Mouse (Mus musculus): ENCODE data around the gene Ppard.

Gene Ppard

DNA sequence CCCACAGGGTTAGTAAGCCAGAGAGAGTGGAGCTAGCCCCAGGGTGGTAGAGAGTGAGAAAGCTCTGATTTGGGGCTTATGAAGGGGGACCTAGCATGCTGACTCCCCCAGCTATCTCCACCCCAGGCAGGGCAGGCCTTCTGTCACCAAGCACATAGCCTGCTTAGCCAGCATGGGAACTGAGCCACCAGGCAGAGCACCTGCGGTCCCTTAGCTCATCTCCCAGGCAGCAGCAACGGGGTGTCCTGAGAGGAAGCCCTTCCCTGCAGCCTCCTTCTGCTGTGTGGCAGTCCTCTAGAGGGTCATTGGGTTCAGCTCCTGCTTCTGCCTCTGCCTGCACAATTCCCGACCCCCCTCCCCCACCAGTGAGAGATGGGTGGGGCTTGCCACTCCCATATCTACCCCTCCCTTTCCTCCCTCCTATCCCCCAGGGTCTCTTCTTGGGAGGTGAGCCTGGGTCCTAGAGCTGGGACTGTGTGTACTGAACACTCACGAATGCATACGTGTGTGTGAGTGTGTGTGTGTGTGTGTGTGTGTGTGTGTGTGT is 48.4 kb downstream of the Ppard start:
- in situ Hi-C loops (cut with MboI; ENCODE audit: low sequenced_read_pairs): no loop called here

DNA sequence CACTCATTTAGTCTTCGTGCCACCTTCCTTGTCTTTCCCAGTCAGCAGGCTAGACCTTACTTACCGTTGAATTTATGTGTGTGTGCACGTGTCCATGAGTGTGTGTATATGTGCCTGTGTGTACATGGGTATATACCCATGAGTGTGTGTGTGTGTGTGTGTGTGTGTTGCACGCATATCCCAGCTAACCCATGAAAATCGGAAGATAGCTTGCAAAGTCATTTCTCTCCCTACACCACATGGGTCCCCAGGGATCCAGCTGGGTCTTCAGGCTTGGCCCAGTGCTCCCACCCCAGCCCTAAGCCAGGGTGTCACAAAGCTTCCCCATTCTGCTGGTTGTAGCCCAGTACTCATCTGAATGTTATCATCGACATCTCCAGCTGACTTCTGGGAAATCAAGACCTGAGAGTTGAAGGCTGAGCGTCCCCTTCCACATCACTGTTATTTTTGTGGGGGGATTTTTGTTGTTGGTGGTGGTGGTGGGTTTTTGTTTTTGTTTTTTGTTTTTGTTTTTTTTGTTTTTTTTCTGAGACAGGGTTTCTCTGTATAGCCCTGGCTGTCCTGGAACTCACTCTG is 49.5 kb downstream of the Ppard start:
- in situ Hi-C loops (cut with MboI; ENCODE audit: low sequenced_read_pairs): no loop called here

DNA sequence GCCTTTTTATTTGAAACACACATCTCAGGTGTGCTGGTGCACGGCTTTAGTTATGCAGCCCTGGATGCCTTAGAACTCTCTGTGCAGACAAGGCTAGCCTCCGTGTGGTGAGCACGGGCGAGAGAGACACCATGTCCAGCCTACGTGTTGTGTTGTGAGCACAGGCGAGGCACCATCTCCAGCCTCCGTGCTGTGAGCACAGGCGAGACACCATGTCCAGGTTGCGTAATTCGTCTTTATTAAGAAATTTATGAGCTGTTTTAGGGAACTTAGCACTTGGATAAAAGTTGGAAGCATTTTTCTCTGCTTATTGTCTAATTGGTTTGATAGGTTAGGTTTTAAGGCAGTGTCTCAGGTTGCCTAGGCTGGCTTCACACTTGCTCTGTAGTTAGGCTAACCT is 50.7 kb downstream of the Ppard start:
- in situ Hi-C loops (cut with MboI; ENCODE audit: low sequenced_read_pairs): no loop called here

DNA sequence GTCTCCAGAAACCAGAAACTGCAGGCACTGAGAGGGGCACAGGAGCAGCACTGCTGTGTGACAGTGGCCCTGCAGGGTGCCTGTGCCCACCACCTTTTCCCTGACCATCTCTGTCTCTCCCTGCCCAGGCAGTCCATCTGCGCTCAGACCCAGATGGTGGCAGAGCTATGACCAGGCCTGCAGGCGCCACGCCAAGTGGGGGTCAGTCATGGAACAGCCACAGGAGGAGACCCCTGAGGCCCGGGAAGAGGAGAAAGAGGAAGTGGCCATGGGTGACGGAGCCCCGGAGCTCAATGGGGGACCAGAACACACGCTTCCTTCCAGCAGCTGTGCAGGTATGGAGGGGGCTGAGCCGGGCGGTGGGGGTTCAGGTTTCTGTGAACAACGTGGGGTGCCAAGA is 53.6 kb downstream of the Ppard start:
- in situ Hi-C loops (cut with MboI; ENCODE audit: low sequenced_read_pairs): no loop called here

DNA sequence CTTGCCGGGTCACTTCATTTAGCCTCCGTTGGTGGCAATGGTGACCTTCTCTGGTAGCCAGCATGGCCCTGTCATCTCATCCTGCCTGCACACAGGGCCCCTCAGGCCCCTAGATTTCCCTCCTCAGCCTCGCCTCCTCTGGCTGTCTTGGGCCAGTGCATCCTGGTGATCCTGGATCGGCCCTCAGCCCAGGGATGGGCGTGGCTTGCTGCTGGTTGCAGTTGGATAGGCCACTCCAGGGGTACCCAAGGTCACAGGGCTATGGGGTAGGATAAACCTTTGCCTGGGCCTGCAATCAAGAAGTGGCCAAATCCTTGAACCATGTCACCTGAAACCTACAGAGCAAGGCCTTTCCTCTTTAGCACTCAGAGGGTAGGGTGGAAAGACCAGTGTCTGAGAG is 54.5 kb downstream of the Ppard start:
- in situ Hi-C loops (cut with MboI; ENCODE audit: low sequenced_read_pairs): no loop called here

DNA sequence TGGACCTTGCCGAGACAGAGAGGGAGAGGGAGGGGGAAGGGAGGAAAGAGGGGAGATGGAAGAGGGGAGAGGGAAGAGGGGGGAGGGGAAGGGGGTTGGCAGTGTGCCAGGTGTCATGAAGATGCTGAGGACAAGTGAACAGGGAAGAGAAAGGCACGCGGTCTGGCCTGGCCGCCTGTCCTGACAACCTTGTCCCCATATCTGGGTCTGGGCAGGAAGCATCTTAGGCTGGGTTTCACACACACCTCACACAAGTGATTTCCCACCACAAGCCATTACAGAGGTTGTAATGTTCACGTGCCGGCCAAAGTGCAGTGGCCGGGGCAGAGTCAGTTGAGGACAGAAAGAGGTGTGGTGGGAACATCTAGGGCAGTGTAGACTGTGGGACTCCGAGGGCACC is 55.1 kb downstream of the Ppard start:
- in situ Hi-C loops (cut with MboI; ENCODE audit: low sequenced_read_pairs): no loop called here

DNA sequence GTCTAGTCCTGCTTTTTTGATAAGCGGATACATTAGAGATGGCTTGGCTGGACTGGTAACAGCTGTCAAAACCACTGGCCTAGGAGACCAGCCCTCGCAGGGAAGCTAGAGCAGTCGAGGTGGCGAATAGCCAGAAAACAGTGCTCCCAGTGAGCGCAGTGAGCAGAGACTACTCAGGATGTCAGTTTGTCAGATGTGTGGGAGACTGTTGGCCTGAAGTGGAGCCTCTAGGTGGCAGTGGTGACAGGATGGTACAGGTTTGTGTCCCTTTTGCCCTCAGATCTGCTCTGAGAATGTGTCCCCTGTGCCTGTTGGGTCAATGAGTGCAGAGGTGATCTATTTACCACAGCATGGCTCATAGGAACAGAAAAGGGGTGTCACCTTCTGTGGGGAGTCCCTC is 55.5 kb downstream of the Ppard start:
- in situ Hi-C loops (cut with MboI; ENCODE audit: low sequenced_read_pairs): no loop called here

DNA sequence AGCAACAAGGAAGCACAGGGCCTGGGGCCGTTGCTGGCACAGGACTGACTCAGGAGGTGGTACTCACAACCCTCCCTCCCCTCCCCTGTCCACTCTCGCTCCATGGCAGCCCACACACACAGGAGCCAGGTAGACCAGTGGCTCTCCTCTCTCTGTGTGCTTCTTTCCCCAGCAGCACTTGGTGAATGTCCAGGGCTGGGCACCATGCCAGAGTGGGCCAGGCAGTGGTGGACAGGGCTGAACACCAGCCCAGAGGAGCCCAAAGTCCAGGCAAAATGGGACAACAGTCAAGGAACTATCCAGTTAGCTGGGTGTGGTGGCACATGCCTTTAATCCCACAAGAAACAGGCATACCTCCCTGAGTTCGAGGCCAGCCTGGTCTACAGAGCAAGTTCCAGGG is 57.8 kb downstream of the Ppard start:
- in situ Hi-C loops (cut with MboI; ENCODE audit: low sequenced_read_pairs): no loop called here

DNA sequence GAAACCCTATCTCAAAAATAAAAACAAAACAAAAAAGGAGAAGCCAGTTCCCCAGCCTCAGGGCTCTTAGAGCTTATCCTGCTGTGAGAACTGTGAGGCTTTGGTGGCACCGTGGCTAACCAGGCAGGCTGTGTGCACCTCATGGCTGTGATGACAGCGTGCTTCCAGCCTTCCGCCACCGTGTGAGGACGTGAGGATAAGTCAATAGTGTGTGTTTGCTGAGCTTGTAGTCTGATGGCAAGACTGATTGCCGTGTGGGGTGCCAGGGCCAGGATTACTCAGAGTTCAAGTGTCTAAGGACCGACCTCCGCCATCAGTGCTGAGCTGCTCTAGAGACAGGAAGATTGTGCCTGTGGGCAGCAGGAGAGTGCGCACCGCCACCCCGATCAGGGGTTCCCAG is 58.2 kb downstream of the Ppard start:
- in situ Hi-C loops (cut with MboI; ENCODE audit: low sequenced_read_pairs): no loop called here

DNA sequence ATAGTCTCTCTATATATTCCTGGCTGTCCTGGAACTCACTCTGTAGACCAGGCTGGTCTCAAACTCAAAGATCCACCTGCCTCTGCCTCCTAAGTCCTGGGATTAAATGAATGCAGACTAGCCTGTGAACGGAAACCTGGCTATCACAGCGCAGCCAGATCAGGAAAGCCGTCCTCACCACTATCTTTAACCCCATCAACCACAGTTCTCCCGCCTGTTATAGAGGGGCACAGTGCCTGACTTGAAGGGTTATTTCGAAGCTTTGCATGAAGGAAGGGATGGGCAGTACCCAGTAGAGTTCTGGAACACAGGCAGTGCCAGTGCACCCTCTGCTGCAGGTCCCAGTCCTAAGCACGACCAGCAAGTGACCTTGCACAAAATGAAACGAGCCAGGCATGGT is 58.8 kb downstream of the Ppard start:
- in situ Hi-C loops (cut with MboI; ENCODE audit: low sequenced_read_pairs): no loop called here

DNA sequence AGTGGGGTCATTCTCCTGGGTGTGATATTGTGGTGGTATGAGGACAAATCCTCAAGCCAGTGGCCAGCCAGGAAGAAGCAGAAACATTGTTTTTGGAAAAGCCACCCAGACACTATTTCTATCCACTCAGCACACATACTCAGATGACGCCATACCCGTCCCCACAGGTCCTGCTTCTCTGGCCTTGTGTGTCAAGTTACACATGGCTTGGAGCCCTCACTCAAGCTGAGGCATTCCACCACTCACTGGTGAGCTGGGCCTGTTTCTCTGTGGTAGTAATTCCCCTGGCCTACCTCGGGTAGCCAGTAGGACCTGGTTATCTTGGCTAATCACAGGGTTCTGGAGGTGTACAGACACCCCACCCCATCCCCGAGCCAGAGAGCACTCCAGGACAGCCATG is 61.2 kb downstream of the Ppard start:
- in situ Hi-C loops (cut with MboI; ENCODE audit: low sequenced_read_pairs): no loop called here

DNA sequence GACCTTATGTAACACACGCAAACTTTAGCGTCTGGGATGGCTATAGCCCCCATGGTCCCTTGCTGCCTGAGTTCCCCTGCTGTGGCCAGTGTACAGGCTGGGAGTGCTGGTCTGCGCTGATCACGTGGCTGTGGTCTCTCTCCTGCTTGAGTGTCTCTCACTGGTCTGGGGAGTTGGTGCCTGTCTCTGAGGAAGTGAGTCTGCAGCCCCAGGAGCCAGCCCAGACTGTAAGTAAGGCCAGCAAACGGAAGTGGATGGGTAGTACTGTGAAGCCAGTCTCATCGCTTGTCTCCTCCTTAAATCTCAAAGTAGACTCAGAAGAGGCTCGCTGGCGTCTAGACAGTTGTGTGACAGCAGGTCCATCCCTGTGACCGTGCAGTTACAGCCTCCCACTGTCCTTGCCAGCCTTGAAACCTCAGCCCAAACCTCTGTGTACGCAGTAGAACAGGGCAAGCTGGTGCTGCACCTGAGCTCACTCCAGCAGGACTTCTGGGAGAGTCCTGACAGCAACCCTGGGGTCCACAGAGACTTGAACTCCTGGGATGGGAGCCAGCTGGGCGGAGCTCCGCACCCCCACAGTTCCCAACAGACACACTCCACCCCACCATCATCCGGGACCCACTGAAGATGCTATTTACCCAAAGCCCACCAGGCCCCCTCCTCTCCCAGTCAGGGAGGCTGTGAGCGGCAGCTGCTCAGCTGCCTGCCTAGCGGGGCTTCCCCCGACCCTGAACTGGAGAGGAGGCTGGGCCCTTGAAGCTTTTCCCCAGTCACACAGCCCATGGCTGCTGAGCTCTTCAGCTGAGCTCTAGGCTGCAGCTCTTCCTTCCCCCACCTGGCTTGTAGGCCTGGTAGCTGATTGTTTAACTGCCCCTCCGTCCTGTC is 62.2 kb downstream of the Ppard start:
- in situ Hi-C loops (cut with MboI; ENCODE audit: low sequenced_read_pairs): no loop called here

DNA sequence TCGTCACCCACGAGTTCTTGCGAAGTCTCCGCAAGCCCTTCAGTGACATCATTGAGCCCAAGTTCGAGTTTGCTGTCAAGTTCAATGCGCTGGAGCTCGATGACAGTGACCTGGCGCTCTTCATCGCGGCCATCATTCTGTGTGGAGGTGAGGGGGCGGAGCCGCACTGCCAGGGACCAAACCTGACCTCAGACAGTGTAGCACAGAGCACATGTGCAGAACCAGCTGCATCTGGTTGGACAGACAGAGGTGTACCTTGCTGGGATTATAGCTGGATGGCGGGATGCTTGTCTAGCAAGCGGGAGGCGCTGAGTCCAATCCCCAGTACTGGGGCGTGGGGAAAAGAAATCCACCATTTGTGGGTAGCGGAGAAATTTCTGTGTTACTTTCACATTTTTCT is 66.4 kb downstream of the Ppard start:
- in situ Hi-C loops (cut with MboI; ENCODE audit: low sequenced_read_pairs): no loop called here

DNA sequence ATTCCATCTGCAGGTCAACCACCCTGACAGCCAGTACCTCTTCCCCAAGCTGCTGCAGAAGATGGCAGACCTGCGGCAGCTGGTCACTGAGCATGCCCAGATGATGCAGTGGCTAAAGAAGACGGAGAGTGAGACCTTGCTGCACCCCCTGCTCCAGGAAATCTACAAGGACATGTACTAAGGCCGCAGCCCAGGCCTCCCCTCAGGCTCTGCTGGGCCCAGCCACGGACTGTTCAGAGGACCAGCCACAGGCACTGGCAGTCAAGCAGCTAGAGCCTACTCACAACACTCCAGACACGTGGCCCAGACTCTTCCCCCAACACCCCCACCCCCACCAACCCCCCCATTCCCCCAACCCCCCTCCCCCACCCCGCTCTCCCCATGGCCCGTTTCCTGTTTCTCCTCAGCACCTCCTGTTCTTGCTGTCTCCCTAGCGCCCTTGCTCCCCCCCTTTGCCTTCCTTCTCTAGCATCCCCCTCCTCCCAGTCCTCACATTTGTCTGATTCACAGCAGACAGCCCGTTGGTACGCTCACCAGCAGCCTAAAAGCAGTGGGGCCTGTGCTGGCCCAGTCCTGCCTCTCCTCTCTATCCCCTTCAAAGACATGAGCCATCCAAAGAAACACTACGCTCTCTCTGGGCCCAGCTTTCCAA is 67.3 kb downstream of the Ppard start:
- in situ Hi-C loops (cut with MboI; ENCODE audit: low sequenced_read_pairs): loop anchor here (10.0 kb wide), 1 partner anchor 55 kb away; no protein-coding TSS in a partner anchor

DNA sequence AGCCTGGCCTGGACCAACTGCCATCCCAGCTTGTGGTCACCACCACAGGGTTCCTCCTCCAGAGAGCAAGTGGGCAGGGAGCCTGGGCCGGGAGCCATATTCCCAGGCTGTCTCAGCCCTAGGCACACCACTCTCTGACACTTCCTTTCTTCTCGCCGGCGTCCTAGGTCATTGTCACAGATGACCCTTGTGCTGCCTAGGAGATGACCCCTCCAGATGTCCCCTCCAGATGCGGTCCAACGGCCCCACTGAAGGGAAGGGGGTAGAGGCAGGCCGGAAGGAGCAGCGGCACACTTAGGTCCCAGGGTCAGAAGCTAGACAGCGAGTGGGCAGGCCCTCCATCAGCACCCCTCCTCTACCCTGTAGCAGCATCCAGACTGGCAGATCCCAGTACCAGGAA is 67.8 kb downstream of the Ppard start:
- in situ Hi-C loops (cut with MboI; ENCODE audit: low sequenced_read_pairs): loop anchor here (10.0 kb wide), 1 partner anchor 56 kb away; no protein-coding TSS in a partner anchor

DNA sequence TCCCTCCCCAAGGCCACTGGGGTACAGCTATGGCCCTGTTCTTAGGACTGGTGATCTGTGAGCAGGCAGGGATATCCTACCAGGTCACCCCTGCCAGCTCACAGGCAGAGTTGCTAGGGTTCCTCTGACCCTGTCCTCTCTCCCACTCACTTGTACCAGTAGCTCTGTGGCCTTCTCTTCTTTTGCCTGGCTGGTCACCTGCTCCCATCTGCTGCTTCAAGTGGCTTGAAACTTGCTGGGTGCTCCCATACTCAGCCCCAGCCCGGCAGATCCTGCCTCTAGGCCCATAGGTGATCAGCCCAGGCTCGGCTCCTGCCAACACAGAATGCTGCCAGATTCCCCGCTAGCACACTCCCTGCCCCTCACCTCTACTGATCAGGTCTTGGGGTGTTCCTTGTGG is 68.3 kb downstream of the Ppard start:
- in situ Hi-C loops (cut with MboI; ENCODE audit: low sequenced_read_pairs): loop anchor here (10.0 kb wide), 1 partner anchor 56 kb away; no protein-coding TSS in a partner anchor

DNA sequence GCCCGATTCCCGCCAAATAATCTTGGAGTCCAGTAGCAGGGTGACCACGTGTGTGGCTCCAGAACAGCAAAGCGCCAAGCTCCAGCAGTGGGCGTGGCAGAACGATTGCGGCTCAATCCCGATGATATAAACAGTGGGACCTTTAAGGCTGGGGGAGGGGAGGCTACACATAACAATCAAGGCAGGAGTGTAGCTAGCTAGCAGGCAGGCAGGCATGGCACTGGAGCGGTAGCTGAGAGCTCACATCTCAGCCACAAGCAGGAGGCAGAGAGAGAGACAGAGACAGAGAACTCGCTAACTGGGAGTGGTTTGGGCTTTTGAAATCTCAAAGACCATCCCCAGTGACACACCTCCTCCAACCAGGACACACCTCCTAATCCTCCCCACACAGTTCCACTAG is 72.7 kb downstream of the Ppard start:
- in situ Hi-C loops (cut with MboI; ENCODE audit: low sequenced_read_pairs): loop anchor here (10.0 kb wide), 1 partner anchor 60 kb away; no protein-coding TSS in a partner anchor

DNA sequence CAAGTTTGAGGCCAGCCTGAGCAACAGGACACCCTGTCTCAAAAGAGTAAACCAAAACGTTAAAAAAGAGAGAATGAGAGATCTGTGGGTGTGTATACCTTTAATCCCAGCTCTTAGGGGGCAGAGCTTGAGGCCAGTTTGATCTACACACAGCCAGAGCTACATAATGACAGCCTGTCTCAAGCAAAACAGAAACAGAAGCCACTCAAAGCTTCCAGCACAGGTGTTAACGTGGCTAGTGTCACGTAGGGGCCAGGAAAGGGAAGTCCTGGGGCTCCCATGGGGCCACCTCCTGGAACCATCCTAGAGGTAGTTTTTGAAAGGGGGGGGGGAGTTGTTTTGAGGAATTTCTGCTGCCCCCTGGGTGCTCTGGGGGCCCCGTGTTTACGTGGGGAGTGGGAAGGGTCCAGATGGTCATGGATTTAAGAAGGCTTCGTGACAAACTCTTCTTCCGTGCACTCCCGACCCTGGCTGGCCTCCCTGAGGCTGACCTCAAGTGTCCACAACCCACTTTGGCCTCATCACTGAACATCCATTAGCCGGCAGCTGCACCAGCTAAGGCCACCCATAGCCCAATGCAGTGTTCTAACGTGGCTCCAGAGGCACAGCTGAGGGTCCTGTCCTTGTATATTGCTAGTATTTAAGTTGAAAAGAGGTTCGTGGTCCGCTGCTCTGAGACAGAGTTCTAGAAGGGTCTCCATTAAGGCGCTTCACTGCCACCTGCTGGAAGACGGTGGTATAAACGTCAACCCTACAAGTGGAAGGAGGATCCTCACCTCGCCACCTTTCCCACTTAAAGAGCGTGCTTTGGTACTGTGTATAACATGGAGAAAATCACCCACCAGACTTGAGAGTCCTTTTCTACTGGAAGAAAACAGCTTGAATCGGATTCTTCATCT is 76.0 kb downstream of the Ppard start:
- in situ Hi-C loops (cut with MboI; ENCODE audit: low sequenced_read_pairs): loop anchor here (10.0 kb wide), 1 partner anchor 64 kb away; no protein-coding TSS in a partner anchor

DNA sequence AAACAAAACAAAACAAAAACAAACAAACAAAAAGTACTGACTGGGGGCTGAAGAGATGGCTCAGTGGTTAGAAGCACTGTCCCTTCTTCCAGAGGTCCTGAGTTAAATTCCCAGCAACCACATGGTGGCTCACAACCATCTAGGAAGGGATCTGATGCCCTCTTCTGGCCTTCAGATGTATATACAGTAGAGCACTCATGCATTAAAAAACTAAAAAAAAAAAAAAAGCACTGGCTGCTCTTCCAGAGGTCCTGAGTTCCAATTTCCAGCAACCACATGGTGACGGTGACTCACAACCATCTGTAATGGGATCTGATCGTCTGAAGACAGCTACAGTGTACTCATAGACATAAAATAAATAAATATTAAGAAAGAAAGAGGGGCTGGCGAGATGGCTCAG is 78.3 kb downstream of the Ppard start:
- in situ Hi-C loops (cut with MboI; ENCODE audit: low sequenced_read_pairs): no loop called here

DNA sequence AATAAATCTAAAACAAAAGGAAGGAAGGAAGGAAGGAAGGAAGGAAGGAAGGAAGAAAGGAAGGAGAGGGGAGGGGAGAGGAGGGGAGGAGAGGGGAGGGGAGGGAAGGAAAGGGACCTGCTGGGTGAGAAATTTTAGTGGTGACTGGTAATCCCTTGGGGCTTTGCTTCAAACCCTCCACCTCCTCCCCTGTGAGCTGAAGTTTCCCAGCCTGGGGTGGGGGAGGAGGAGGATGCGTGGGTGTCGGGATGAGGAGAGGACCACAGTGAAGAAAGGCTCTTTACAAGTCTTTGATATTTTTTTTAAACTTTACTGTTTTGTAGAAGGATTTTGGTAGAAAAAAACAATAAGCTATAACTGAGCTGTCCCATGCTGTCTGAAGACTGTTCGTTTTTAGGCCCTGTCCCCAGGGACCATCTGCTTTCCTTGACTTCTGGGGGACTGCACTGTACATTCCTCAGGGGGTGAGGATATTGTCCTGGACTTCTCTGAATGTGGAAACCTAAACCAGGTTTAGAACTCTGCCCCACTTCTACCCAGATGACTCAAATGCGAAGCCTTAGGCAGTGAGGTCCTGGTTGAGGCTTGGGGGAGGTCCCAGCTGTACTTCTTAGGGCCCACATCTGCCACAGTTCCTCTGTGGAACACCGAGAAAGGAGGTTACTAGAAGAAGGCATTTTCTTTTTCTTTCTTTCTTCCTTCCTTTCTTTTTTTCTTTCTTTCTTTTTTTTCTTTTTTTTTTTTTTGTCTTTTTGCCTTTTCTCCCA is 79.0 kb downstream of the Ppard start:
- in situ Hi-C loops (cut with MboI; ENCODE audit: low sequenced_read_pairs): no loop called here

Measured in CH12F3 (cell line).